Mouse (Mus musculus): ENCODE measurements at regions not wholly inside any gene's neighbourhood (a gene's known extent, or its start where the extent isn't known, plus 50 kb on each side); places are given as distances from the start of the nearest gene placed in this dataset.

DNA sequence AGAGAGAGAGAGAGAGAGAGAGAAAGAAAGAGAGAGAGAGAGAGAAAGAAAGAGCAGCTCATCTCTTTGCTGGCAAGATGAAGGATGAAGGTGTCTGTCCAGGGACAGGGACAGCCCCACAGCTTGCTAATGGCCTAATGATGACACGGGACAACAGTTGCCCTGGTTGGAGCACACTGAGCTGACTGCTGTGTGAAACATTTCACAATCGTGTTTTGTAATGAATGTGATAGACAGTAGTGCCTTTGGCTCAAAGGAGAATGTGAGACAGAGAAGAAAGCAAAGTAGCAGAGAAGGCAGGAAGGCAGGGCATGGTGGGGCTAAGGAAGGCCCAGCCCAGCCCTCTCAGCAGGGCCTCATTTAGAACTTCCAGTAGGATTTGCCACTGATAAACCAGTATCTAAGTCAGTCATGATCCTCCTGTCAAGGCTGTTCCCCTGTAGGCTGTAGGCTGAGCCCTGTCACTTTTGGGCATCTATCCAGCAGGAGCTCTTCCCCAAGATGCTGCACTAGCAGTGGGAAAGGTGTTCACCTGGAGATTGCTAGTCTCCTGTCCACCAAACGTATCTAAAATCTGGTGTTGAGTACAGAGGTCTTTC lies 54.2 kb upstream of the Irs2 start:
- no peaks in the 10 kb centered on the region for H3K4me1 ChIP-seq (ENCODE audit: control insufficient read depth, insufficient read depth, low read length)
- H3K27me3 ChIP-seq (replicated peaks; ENCODE audit: control insufficient read depth, insufficient read depth, low read length) = no peaks in the 10 kb centered on the region
- WGBS = 68% methylated on average over 3 of the region's 3 CpGs
- H3K4me3 ChIP-seq (ENCODE audit: insufficient read depth, low read depth, low read length) = no peak overlapping the region
- H3K27ac ChIP-seq (ENCODE audit: insufficient read depth, low read depth, low read length) = no peak overlapping the region
- TF ChIP-seq POLR2A (IDR thresholded peaks at IDR 0.05; ENCODE audit: low read depth, low read length) (no peak), CTCF (conservative IDR thresholded peaks at IDR 0.05; ENCODE audit: insufficient read depth, insufficient read length, low read depth, low read length) (no peak)
- no peaks in the 10 kb centered on the region for H3K36me3 ChIP-seq (ENCODE audit: control insufficient read depth, insufficient read depth, low read length)
- no peak for DNase-seq

DNA sequence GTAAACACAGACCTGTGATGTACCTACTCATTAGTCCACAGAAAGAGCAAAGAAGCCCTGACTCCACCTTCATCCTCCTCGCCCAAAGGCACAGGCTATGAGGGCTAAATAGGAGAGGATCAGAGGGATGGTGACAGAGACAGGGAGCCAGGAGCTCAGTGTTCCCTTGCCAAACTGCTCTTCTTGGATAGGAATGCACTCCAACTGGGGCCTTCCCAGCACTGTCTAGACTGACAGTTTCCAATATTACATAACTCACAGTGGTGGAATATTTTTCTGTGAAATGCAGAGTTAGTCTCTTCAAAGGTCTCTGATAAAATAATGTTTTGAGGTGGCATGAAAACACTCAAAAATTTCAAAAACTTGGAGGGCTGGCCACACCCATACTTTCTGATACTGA lies 53.5 kb upstream of the Irs2 start:
- H3K4me1 ChIP-seq (ENCODE audit: control insufficient read depth, insufficient read depth, low read length) = no peaks in the 10 kb centered on the region
- no peak overlapping the region for H3K27ac ChIP-seq (ENCODE audit: insufficient read depth, low read depth, low read length)
- H3K4me3 ChIP-seq (ENCODE audit: insufficient read depth, low read depth, low read length) = no peak overlapping the region
- 82% methylated on average over 1 of the region's 1 CpGs for WGBS
- H3K27me3 ChIP-seq (replicated peaks; ENCODE audit: control insufficient read depth, insufficient read depth, low read length) = no peaks in the 10 kb centered on the region
- TF ChIP-seq CTCF (conservative IDR thresholded peaks at IDR 0.05; ENCODE audit: insufficient read depth, insufficient read length, low read depth, low read length) (no peak), POLR2A (IDR thresholded peaks at IDR 0.05; ENCODE audit: low read depth, low read length) (no peak)
- no peaks in the 10 kb centered on the region for H3K36me3 ChIP-seq (ENCODE audit: control insufficient read depth, insufficient read depth, low read length)
- DNase-seq = no peak

- no peak for DNase-seq
- Histone ChIP-seq H3K4me3 (ENCODE audit: insufficient read depth, low read depth, low read length) (no peak overlapping the region), H3K27ac (ENCODE audit: insufficient read depth, low read depth, low read length) (no peak overlapping the region), H3K36me3 (ENCODE audit: control insufficient read depth, insufficient read depth, low read length) (no peaks in the 10 kb centered on the region), H3K27me3 (replicated peaks; ENCODE audit: control insufficient read depth, insufficient read depth, low read length) (no peaks in the 10 kb centered on the region), H3K4me1 (ENCODE audit: control insufficient read depth, insufficient read depth, low read length) (no peaks in the 10 kb centered on the region)
- no peak for TF ChIP-seq POLR2A (IDR thresholded peaks at IDR 0.05; ENCODE audit: low read depth, low read length)
- TF ChIP-seq CTCF (conservative IDR thresholded peaks at IDR 0.05; ENCODE audit: insufficient read depth, insufficient read length, low read depth, low read length) = no peak
- 69% methylated on average over 3 of the region's 3 CpGs for WGBS
These were observed 52.3 kb upstream of the Irs2 start for GRCm38 (mm10) chr8:11060604-11061003.

- 80% methylated on average over 3 of the region's 3 CpGs for WGBS
- DNase-seq = no peak
- TF ChIP-seq CTCF (conservative IDR thresholded peaks at IDR 0.05; ENCODE audit: insufficient read depth, insufficient read length, low read depth, low read length) (no peak), POLR2A (IDR thresholded peaks at IDR 0.05; ENCODE audit: low read depth, low read length) (no peak)
- Histone ChIP-seq H3K27me3 (replicated peaks; ENCODE audit: control insufficient read depth, insufficient read depth, low read length) (no peaks in the 10 kb centered on the region), H3K36me3 (ENCODE audit: control insufficient read depth, insufficient read depth, low read length) (no peaks in the 10 kb centered on the region), H3K4me1 (ENCODE audit: control insufficient read depth, insufficient read depth, low read length) (no peaks in the 10 kb centered on the region; the same call in 1 of the 2 replicates), H3K27ac (ENCODE audit: insufficient read depth, low read depth, low read length) (no peak overlapping the region), H3K4me3 (ENCODE audit: insufficient read depth, low read depth, low read length) (no peak overlapping the region)
These were observed 50.1 kb upstream of the Irs2 start for GRCm38 (mm10) chr8:11058392-11058791.
